Mouse (Mus musculus): ENCODE results near the gene Fam198b.

DNA sequence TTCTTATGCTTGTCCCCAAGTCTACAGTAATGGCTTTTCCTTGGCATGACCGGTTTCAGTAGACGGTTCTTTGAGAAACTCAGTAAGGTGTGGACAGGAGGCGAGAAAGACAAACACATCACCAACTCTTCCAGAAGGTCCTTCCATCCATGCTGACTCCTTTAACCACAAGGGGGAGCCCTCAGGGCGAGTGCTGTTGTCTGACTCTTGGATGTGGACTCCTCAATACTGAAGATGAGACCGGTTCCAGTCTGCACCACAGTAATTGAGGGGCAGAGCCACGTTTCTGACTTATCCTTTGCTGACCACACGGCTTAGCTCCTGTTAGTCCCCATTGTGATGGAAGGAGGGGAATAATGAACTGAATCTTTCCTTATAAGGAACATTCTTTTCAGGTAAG, 1.2 kb upstream of the Fam198b start:
- TF ChIP-seq EP300 (IDR thresholded peaks at IDR 0.05; ENCODE audit: low read depth) (no peak), CTCF (IDR thresholded peaks at IDR 0.05; ENCODE audit: low read depth) (peak; percentile 86)

Measured in liver, embryonic 14.5 days (tissue).